Mouse (Mus musculus): ENCODE results near the gene Nfkb2.

DNA sequence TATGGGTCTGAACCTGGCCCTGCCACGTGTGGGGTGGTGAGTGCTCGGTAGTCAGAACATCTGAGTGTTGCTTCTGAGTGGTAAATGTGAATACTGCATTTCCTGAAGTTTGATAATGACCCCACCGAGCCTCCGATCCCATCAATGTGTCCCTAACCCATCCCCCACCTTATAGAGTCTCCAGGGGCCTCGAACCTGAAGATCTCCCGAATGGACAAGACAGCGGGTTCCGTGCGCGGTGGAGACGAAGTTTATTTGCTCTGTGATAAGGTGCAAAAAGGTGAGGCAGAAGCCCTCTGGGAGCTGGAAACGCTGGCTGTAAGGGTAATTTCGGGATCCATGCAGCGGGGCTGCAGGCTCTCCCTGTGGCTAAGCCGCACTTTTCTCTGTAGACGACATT is 3.7 kb downstream of the Nfkb2 start:
- no peak for TF ChIP-seq GATA1 (IDR thresholded peaks at IDR 0.05; ENCODE audit: borderline replicate concordance, low read length)
- TF ChIP-seq FLI1 (IDR thresholded peaks at IDR 0.05; ENCODE audit: low read length), result no peak

All from megakaryocyte, embryonic 14.5 days (primary cell).